Mouse (Mus musculus): Measurements from ENCODE around the gene Plcd4.
"Not testable (repeated sequence)": the region's sequence is repeated elsewhere in the genome, so short reads cannot be mapped to it uniquely, and the experiment has no call there.

Plcd4 gene

DNA sequence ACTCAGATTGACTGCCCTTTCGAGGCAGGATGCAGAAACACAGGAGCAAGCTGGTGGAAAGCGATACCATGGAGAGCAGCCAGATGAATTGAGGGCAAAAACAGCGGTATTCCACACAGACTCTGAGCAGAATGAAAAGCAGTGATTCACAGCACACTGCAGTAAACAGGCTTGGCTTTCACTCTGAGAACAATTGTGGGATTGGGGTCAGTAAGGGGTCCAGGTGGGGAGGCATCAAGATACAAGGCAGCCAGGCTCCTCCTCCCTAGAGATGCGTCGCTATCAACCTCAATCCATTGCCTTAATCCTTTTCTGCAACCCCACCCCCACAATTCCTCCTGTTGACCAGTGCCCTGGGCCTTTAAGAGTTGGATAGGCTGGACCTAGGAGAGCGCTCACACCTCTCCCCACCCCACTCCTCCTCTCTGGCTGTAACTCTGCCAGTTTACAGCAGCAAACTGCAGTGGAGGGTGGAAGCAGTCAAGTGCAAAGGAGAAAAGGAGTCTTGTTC, at the start of gene Plcd4:
Plcd4 (plus strand) TSS at position 438 of the 511 bp plus-strand sequence.
- no peak for DNase-seq (ENCODE audit: low spot score in 2 of 2)

DNA sequence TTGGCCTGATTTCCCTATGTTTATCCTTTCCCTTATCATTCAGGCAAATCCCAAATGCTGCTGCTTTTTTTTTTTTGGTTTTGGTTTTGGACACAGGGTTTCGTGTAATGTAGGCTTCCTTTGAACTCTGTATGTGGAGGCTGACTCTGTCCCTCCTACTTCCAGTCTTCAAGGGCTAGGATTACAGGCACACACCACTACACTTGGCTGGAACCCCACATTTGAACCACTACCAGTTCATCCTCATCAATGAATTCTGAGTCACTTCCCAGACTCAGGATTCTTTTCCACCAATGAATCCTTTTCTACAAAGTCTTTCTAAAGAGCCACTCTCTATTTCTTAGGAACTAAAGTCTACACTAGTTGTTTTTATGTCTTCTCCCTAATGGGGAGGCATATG, 41.6 kb upstream of the Plcd4 start:
- DNase-seq (ENCODE audit: low spot score in 2 of 2) = no peak

GRCm38 (mm10) chr1:74505393-74505720, 37.3 kb upstream of the Plcd4 start:
- no peak for DNase-seq (ENCODE audit: low spot score in 2 of 2)

DNA sequence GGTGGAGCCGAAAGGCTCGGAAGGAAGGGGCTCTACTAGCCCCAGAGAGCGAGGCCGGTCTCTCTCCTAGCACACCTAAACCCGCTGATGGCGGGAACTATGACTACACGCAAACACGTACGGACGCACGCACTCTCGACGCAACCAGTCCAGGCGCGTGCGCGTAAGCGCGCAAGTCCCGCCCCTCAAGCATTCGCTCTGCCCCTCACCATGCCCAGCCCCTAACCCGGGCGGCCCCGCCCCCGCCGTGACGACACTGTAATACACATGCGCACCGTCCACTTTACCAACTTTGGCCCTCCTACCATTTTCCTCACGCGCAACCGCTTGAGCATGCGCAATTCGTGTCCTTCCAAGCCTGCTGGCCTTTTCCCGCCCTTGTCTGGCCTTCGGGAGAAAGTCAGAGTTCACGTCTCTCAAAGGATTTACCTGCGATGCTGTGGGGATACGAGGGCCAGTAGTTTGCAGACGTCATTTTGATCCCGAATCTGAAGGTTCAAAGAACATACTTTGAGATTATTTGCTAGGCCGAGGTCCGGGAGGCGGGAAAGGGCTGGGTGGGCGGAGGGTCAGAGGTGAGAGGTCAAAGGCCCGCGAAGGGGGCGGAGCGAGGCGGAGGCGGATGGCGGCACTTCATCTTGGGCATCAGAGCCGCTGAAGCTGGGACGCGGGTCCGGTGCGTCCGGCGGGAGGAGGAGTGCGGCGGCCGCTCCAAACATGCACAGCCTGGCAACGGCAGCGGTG, 36.8 kb upstream of the Plcd4 start, which contains the start of gene Cnot9:
Cnot9 (plus strand) TSS at position 338 of the 744 bp plus-strand sequence.
- peak; percentile 99 to 100 for DNase-seq (ENCODE audit: low spot score in 2 of 2)

DNA sequence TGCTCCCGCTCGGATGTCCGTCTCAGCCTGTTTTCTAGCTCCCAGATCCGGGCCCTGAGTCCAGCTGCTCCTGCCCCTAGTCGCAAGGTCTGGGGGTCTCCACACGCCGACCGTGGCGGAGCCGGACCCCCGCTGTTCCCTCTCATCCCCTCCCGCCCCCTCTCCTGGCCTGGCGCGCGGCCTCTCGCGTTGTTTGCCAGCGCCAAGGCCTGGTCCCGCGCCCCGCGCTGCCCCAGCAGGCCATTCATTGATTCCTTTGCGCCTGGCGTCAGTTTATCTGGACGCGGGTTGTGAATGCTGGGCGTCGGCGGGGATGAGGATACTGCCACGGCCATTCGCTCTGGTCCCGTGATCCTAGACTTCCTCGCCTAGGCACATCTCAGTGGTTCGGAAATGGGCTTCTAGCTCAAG, 36.2 kb upstream of the Plcd4 start:
- peak in 1 of 2 experiments; percentile 27 for DNase-seq (ENCODE audit: low spot score in 2 of 2)

- DNase-seq (ENCODE audit: low spot score in 2 of 2) = no peak
Observed at GRCm38 (mm10) chr1:74507780-74508179, 34.9 kb upstream of the Plcd4 start.

GRCm38 (mm10) chr1:74511306-74511705, 31.4 kb upstream of the Plcd4 start:
- DNase-seq (ENCODE audit: low spot score in 2 of 2) = no peak

DNA sequence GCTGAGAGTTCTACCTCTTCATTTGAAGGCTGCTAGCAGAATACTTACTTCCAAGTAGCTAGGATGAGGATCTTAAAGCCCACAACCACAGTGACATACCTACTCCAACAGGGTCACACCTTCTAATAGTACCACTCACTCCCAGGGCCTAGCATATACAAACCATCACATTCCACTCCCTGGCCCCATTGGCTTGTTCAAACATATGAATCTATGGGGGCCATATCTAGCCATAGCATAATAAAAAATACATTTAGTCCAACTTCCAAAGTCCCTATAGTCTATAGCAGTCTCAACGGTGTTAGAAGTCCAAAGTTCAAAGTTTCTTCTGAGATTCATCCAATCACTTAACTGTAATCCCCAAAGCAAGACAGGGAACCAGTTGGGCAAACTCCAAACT, 29.7 kb upstream of the Plcd4 start:
- DNase-seq (ENCODE audit: low spot score in 2 of 2) = not testable (repeated sequence)

DNA sequence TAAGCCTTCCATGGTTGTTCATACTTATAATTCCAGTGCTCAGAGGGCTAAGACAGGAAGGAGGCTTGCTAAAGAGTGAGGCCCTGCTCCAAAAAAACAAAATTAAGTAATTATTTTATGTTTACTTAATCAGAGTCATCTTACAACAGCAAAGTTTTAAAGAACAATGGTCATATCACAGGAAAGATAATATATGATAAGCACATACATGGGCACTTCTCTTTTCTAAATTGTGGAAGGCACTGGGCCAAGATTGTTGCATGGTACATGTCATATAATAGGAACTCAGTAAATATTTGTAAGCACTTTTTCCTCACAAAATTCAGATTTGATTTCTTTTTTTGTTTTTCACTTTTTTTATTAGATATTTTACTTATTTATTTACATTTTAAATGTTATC, 22.8 kb upstream of the Plcd4 start:
- no peak for DNase-seq (ENCODE audit: low spot score in 2 of 2)

DNA sequence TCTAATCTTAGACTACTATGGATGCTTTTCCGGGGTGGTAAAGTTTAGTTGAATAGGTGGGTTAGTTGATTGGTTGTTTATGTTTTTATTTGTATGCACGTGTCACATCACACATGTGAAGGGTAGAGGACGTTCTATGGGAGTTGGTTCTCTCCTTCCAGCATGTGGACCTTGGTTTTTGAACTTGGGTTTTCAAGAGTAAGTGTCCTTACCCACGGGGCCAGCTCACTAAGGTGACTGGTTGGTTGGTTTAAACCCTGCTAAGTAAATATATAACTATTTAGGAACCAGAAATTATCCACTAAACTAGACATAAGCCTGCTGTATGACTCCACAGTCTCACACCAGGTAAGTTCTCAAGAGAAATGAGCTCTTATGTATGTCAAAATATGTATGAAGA, 17.9 kb upstream of the Plcd4 start:
- no peak for DNase-seq (ENCODE audit: low spot score in 2 of 2)

- no peak for DNase-seq (ENCODE audit: low spot score in 2 of 2)
Observed at GRCm38 (mm10) chr1:74528589-74528988, 14.1 kb upstream of the Plcd4 start.

GRCm38 (mm10) chr1:74538650-74539049, 4.0 kb upstream of the Plcd4 start:
- no peak for DNase-seq (ENCODE audit: low spot score in 2 of 2)

- DNase-seq (ENCODE audit: low spot score in 2 of 2) = no peak
Observed at GRCm38 (mm10) chr1:74544184-74544583, 1.5 kb downstream of the Plcd4 start, which contains the start of gene Usp37. TSS of gene Usp37 (minus strand) at chr1:74544284.

DNA sequence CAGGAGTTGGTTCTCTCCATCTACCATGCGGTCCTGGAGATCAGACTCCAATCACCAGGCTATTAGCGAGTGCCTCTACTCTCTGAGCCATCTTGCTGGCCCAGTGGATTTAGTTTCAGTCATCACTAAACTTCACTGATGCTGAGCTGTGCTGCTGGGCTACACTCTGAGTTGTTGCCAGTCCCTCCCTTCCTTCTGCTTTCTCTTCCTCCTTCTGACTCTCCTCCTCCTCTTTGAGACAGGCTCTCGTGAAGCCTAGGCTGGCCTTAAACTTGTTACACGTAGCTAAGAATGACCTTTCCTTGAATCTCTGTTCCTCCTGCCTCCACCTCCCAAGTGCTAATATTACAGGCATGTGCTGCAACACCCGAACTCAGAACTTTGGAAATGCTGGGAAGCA, 16.4 kb downstream of the Plcd4 start:
- no peak for DNase-seq (ENCODE audit: low spot score in 2 of 2)

- no peak for DNase-seq (ENCODE audit: low spot score in 2 of 2)
Observed at GRCm38 (mm10) chr1:74565834-74566233, 23.1 kb downstream of the Plcd4 start.

GRCm38 (mm10) chr1:74569739-74570719, 27.3 kb downstream of the Plcd4 start:
- DNase-seq (ENCODE audit: low spot score in 2 of 2) = no peak

DNA sequence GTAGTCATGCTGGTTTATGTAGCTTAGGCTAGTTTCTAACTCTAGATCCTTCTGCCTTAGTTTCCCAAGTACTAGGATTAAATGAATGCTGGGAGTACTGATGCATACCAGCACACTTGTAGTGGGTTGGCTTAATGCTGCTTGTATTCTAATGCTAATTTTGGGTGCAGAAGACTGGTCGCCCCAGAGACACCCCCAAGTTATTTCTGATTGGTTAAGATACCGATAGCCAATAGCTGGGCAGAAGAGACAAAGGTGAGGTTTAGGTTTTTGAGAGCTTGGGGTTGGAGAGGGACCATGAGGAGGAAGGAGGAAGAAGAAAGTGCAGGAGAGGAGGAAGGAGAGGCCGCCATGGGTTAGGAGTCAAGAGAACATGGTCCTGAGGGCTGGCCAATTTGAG, 39.9 kb downstream of the Plcd4 start:
- no peak for DNase-seq (ENCODE audit: low spot score in 2 of 2)

- no peak for DNase-seq (ENCODE audit: low spot score in 2 of 2)
Observed at GRCm38 (mm10) chr1:74584616-74585398, 42.1 kb downstream of the Plcd4 start.

DNA sequence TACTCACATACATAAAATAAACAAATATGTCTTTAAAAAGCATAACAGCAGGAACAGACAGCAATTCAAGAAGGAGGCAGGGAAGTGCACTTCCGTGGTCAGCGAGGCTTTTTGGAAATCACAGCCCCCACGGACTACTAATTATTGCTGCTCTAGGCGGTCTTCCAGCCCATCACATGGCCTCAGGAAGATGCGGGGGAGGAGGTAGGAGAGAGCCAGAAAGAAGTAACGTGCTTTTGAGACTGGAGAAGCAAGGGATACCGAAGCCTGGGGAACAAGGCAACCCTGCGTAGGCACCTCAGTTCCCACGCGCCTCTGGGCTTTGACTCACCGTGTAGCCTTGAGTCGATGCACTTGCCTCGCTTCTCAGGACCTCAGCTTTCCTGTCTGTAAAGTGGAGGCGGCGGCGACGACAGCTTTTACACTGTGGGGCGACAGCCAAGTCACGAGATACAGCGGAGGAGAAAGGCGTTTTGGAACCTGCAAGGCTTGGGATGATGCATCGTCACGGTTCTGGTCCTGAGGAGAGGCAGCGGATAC, 44.6 kb downstream of the Plcd4 start:
- DNase-seq (ENCODE audit: low spot score in 2 of 2) = peak in 1 of 2 experiments; percentile 67

GRCm38 (mm10) chr1:74587773-74588445, 45.2 kb downstream of the Plcd4 start, which contains the start of the genes Zfp142 and Bcs1l:
TSS of gene Zfp142 (minus strand) at chr1:74588246.
TSS of gene Bcs1l (plus strand) at chr1:74588289.
- DNase-seq (ENCODE audit: low spot score in 2 of 2) = peak; percentile 85 to 97

- no peak for DNase-seq (ENCODE audit: low spot score in 2 of 2)
Observed at GRCm38 (mm10) chr1:74594434-74594833, 51.7 kb downstream of the Plcd4 start.

Measured in frontal cortex, postnatal 25 days (tissue).